Mouse (Mus musculus): Measurements from ENCODE around the gene Fgfr2. TPM values are rescaled to one million over a fixed set of nuclear protein-coding genes. Genes with fewer than 3 reads are reported as not detected.

Fgfr2 gene
- polyA plus RNA-seq, 1 experiment from 2014 or later = 110 TPM

GRCm38 (mm10) chr7:131303340-131303739 lies 1819.8 kb downstream of the Fgfr2 start:
- no peak overlapping the region for H3K4me3 ChIP-seq (ENCODE audit: low read depth, low read length)
- no peaks in the 10 kb centered on the region for H3K27me3 ChIP-seq (replicated peaks; ENCODE audit: insufficient read depth, low read length)
- no peak overlapping the region for H3K27ac ChIP-seq (ENCODE audit: low read length)
- 47% methylated on average over 8 of the region's 8 CpGs for WGBS
- no peak overlapping the region for H3K9ac ChIP-seq (replicated peaks; ENCODE audit: low read depth)
- H3K4me1 ChIP-seq (ENCODE audit: insufficient read depth, low read depth, low read length) = no peaks in the 10 kb centered on the region
- peak; percentile 93 for TF ChIP-seq EP300 (IDR thresholded peaks at IDR 0.05)
- no peak for TF ChIP-seq CTCF (IDR thresholded peaks at IDR 0.05)
- no peak overlapping the region for H3K4me2 ChIP-seq (replicated peaks; ENCODE audit: low read depth, low read length)
- ATAC-seq (peak; percentile 91), DNase-seq (ENCODE audit: low spot score) (peak; percentile 85)
- H3K36me3 ChIP-seq (ENCODE audit: insufficient read depth, low read length) = no peaks in the 10 kb centered on the region
- no peaks in the 10 kb centered on the region for H3K9me3 ChIP-seq (ENCODE audit: low read length)

- TF ChIP-seq EP300 (IDR thresholded peaks at IDR 0.05) (no peak), CTCF (IDR thresholded peaks at IDR 0.05) (peak; percentile 52)
- Histone ChIP-seq H3K4me2 (replicated peaks; ENCODE audit: low read depth, low read length) (no peak overlapping the region), H3K9me3 (ENCODE audit: low read length) (no peaks in the 10 kb centered on the region), H3K4me3 (ENCODE audit: low read depth, low read length) (no peak overlapping the region), H3K4me1 (ENCODE audit: insufficient read depth, low read depth, low read length) (no peaks in the 10 kb centered on the region), H3K27me3 (replicated peaks; ENCODE audit: insufficient read depth, low read length) (no peaks in the 10 kb centered on the region), H3K36me3 (ENCODE audit: insufficient read depth, low read length) (no peaks in the 10 kb centered on the region), H3K9ac (replicated peaks; ENCODE audit: low read depth) (no peak overlapping the region), H3K27ac (ENCODE audit: low read length) (no peak overlapping the region)
- no peak for ATAC-seq
- peak; percentile 9 for DNase-seq (ENCODE audit: low spot score)
- 64% methylated on average over 8 of the region's 8 CpGs for WGBS
These were observed 1826.0 kb downstream of the Fgfr2 start for GRCm38 (mm10) chr7:131297151-131297550.

- Histone ChIP-seq H3K4me1 (ENCODE audit: insufficient read depth, low read depth, low read length) (no peaks in the 10 kb centered on the region), H3K9ac (replicated peaks; ENCODE audit: low read depth) (no peak overlapping the region), H3K27me3 (replicated peaks; ENCODE audit: insufficient read depth, low read length) (no peaks in the 10 kb centered on the region), H3K9me3 (ENCODE audit: low read length) (no peaks in the 10 kb centered on the region), H3K36me3 (ENCODE audit: insufficient read depth, low read length) (no peaks in the 10 kb centered on the region), H3K4me3 (ENCODE audit: low read depth, low read length) (no peak overlapping the region), H3K4me2 (replicated peaks; ENCODE audit: low read depth, low read length) (no peak overlapping the region), H3K27ac (ENCODE audit: low read length) (no peak overlapping the region)
- DNase-seq (ENCODE audit: low spot score) = no peak
- ATAC-seq = no peak
- WGBS = 63% methylated on average over 4 of the region's 4 CpGs
- TF ChIP-seq EP300 (IDR thresholded peaks at IDR 0.05) (no peak), CTCF (IDR thresholded peaks at IDR 0.05) (no peak)
These were observed 1857.3 kb downstream of the Fgfr2 start for GRCm38 (mm10) chr7:131265851-131266250.

- TF ChIP-seq EP300 (IDR thresholded peaks at IDR 0.05) (no peak), CTCF (IDR thresholded peaks at IDR 0.05) (no peak)
- Histone ChIP-seq H3K9me3 (ENCODE audit: low read length) (no peaks in the 10 kb centered on the region), H3K27me3 (replicated peaks; ENCODE audit: insufficient read depth, low read length) (no peaks in the 10 kb centered on the region), H3K4me3 (ENCODE audit: low read depth, low read length) (no peak overlapping the region), H3K4me2 (replicated peaks; ENCODE audit: low read depth, low read length) (no peak overlapping the region), H3K36me3 (ENCODE audit: insufficient read depth, low read length) (no peaks in the 10 kb centered on the region), H3K27ac (ENCODE audit: low read length) (no peak overlapping the region), H3K4me1 (ENCODE audit: insufficient read depth, low read depth, low read length) (no peaks in the 10 kb centered on the region), H3K9ac (replicated peaks; ENCODE audit: low read depth) (no peak overlapping the region)
- DNase-seq (ENCODE audit: low spot score) = no peak
- ATAC-seq = no peak
- 85% methylated on average over 4 of the region's 4 CpGs for whole genome bisulfite sequencing
These were observed 1858.9 kb downstream of the Fgfr2 start for GRCm38 (mm10) chr7:131264251-131264650.

GRCm38 (mm10) chr7:131260946-131261345 lies 1862.2 kb downstream of the Fgfr2 start:
- 57% methylated on average over 6 of the region's 6 CpGs for WGBS
- Histone ChIP-seq H3K4me1 (ENCODE audit: insufficient read depth, low read depth, low read length) (no peaks in the 10 kb centered on the region), H3K9me3 (ENCODE audit: low read length) (no peaks in the 10 kb centered on the region), H3K4me3 (ENCODE audit: low read depth, low read length) (no peak overlapping the region), H3K27me3 (replicated peaks; ENCODE audit: insufficient read depth, low read length) (no peaks in the 10 kb centered on the region), H3K27ac (ENCODE audit: low read length) (no peak overlapping the region), H3K9ac (replicated peaks; ENCODE audit: low read depth) (no peak overlapping the region), H3K4me2 (replicated peaks; ENCODE audit: low read depth, low read length) (no peak overlapping the region), H3K36me3 (ENCODE audit: insufficient read depth, low read length) (no peaks in the 10 kb centered on the region)
- no peak for DNase-seq (ENCODE audit: low spot score)
- no peak for ATAC-seq
- no peak for TF ChIP-seq CTCF (IDR thresholded peaks at IDR 0.05)
- TF ChIP-seq EP300 (IDR thresholded peaks at IDR 0.05) = no peak

GRCm38 (mm10) chr7:131257309-131257708 lies 1865.8 kb downstream of the Fgfr2 start:
- no peak for DNase-seq (ENCODE audit: low spot score)
- TF ChIP-seq CTCF (IDR thresholded peaks at IDR 0.05) (no peak), EP300 (IDR thresholded peaks at IDR 0.05) (no peak)
- Histone ChIP-seq H3K9ac (replicated peaks; ENCODE audit: low read depth) (no peak overlapping the region), H3K36me3 (ENCODE audit: insufficient read depth, low read length) (no peaks in the 10 kb centered on the region), H3K27me3 (replicated peaks; ENCODE audit: insufficient read depth, low read length) (no peaks in the 10 kb centered on the region), H3K4me3 (ENCODE audit: low read depth, low read length) (no peak overlapping the region), H3K9me3 (ENCODE audit: low read length) (no peaks in the 10 kb centered on the region), H3K4me2 (replicated peaks; ENCODE audit: low read depth, low read length) (no peak overlapping the region), H3K27ac (ENCODE audit: low read length) (no peak overlapping the region), H3K4me1 (ENCODE audit: insufficient read depth, low read depth, low read length) (no peaks in the 10 kb centered on the region)
- ATAC-seq = no peak
- 43% methylated on average over 1 of the region's 1 CpGs for WGBS

GRCm38 (mm10) chr7:131256841-131257240 lies 1866.3 kb downstream of the Fgfr2 start:
- Histone ChIP-seq H3K27me3 (replicated peaks; ENCODE audit: insufficient read depth, low read length) (no peaks in the 10 kb centered on the region), H3K36me3 (ENCODE audit: insufficient read depth, low read length) (no peaks in the 10 kb centered on the region), H3K9ac (replicated peaks; ENCODE audit: low read depth) (no peak overlapping the region), H3K27ac (ENCODE audit: low read length) (no peak overlapping the region), H3K4me2 (replicated peaks; ENCODE audit: low read depth, low read length) (no peak overlapping the region), H3K4me1 (ENCODE audit: insufficient read depth, low read depth, low read length) (no peaks in the 10 kb centered on the region), H3K9me3 (ENCODE audit: low read length) (no peaks in the 10 kb centered on the region), H3K4me3 (ENCODE audit: low read depth, low read length) (no peak overlapping the region)
- 74% methylated on average over 5 of the region's 5 CpGs for WGBS
- TF ChIP-seq EP300 (IDR thresholded peaks at IDR 0.05) (no peak), CTCF (IDR thresholded peaks at IDR 0.05) (no peak)
- ATAC-seq (peak; percentile 55; the same call in 1 of the 2 replicates), DNase-seq (ENCODE audit: low spot score) (peak; percentile 50)
